Mouse (Mus musculus) thymus, adult 2 months (tissue): Measurements from ENCODE around the gene Adcy10. TPM values are rescaled to one million over a fixed set of nuclear protein-coding genes. Genes with fewer than 3 reads are reported as not detected.
A peak's percentile ranks its signal among the peaks of the same experiment; 100 is the strongest.

Experiments used
- DNase-seq: peaks from one replicate; pipeline ENCODE4 v3.0.0; 2021
- H3K27ac ChIP-seq: fragments of 200-500 bp; 2 replicates; pipeline ENCODE4 v1.5.1; 2012; ENCODE audit warnings: low read length, control low read depth; ENCODE audit not compliant: control insufficient read depth, insufficient read depth
- H3K27me3 ChIP-seq: fragments of 200-500 bp; 2 replicates; pipeline ENCODE4 v1.6.1; 2012; ENCODE audit warnings: mild to moderate bottlenecking, low read length, moderate library complexity, mixed read lengths; ENCODE audit not compliant: control insufficient read depth, insufficient read depth
- H3K36me3 ChIP-seq: fragments of 200-500 bp; 2 replicates; pipeline ENCODE4 v1.6.1; 2012; ENCODE audit warnings: mild to moderate bottlenecking, low read length, moderate library complexity; ENCODE audit not compliant: control insufficient read depth, insufficient read depth
- H3K4me1 ChIP-seq: fragments of 200-500 bp; replicated peaks from 2 replicates; pipeline ENCODE4 v1.6.1; 2012; ENCODE audit warnings: low read length; ENCODE audit not compliant: control insufficient read depth, insufficient read depth
- H3K4me3 ChIP-seq: fragments of 200-500 bp; 2 replicates; pipeline ENCODE4 v1.5.1; 2012; ENCODE audit warnings: mild to moderate bottlenecking, low read length, control low read depth, moderate library complexity; ENCODE audit not compliant: control insufficient read depth, insufficient read depth
- CTCF ChIP-seq: fragments of 200-500 bp; IDR thresholded peaks from 2 replicates; pipeline ENCODE4 v1.5.1; 2012; ENCODE audit warnings: mild to moderate bottlenecking, control low read depth, low read length, moderate library complexity, borderline replicate concordance; ENCODE audit not compliant: control insufficient read depth, poor library complexity, insufficient read depth; ENCODE audit errors: extremely low read depth
- POLR2A ChIP-seq: fragments of 200-500 bp; IDR thresholded peaks from 2 replicates; pipeline ENCODE4 v1.6.1; 2012; ENCODE audit warnings: mild to moderate bottlenecking, low read length, control low read depth, moderate library complexity; ENCODE audit not compliant: control insufficient read depth, poor library complexity, insufficient read depth; ENCODE audit errors: extremely low read depth
- WGBS: fragments of 180-500 bp; shearing (Covaris S2); methylation state at CpG from one replicate; pipeline ENCODE4 v1.1.7; 2018; 5-methylcytosine and 5-hydroxymethylcytosine counted together
- polyA plus RNA-seq: library from polyadenylated mRNA; depleted of rRNA; stranded (reverse); fragments of >200 nt; gene quantifications from 2 replicates; pipeline ENCODE4 v1.2.3, GENCODE M21; 2012

The Adcy10 gene
- polyA plus RNA-seq, 1 experiment, result 0.18 TPM

- Histone ChIP-seq H3K27me3 (no peaks in the 10 kb centered on the region), H3K4me1 (peaks cover 6% of the 10 kb centered on the region), H3K4me3 (peak overlapping the region; percentile 72), H3K27ac (peak overlapping the region; percentile 24; the same call in 1 of the 2 replicates), H3K36me3 (no peaks in the 10 kb centered on the region)
- TF ChIP-seq POLR2A, result no peak
- TF ChIP-seq CTCF, result no peak
- peak; percentile 61 for DNase-seq
- WGBS, result under 1% methylated on average over 60 of the region's 60 CpGs
These were observed 25.3 kb upstream of the Adcy10 start for GRCm38 (mm10) chr1:165459503-165460181.

GRCm38 (mm10) chr1:165460360-165460800, 24.6 kb upstream of the Adcy10 start, which contains the start of the genes Dcaf6 and Mpc2:
Dcaf6 (minus strand) TSS chr1:165460475.
Mpc2 (plus strand) TSS chr1:165460637.
- peak within 1 kb of the TSS; percentile 94 for H3K27ac ChIP-seq
- H3K27me3 ChIP-seq, result no peaks in the 10 kb centered on the region
- peak; percentile 100 for DNase-seq
- H3K36me3 ChIP-seq, result no peaks in the 10 kb centered on the region
- under 1% methylated on average over 36 of the region's 37 CpGs for WGBS
- TF ChIP-seq POLR2A (peak; percentile 72), CTCF (no peak)
- H3K4me3 ChIP-seq, result peak within 1 kb of the TSS; percentile 72
- peaks cover 6% of the 10 kb centered on the region for H3K4me1 ChIP-seq

DNA sequence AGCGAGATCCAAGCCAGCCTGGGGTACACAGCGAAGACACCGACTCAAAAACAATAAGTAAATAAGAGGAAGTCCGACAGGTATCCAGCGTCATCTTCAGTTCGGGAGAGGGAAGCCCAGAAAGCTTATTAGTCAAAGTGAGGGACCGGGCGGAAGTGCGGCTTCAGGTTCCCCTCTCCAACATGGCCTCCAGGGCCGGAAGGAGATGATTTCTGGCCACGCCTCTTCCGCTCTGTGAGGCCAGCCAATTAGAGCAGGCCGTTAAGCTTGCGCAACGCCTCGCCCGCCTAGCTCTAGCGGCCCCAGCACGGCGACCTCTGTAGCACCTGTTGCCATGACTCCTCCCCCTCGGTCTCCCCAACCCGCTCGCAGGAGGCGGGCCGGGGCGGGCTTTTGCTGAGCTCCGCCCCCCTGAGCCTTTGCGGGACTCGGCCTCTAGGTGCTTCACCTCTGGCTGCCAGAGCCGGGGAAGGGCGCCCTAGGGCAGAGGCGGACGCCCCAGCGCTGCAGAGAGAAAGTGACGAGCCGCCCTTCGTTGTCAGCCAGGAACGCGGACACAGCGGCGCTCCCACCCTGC, 24.1 kb upstream of the Adcy10 start:
- no peaks in the 10 kb centered on the region for H3K36me3 ChIP-seq
- H3K27ac ChIP-seq, result peak overlapping the region; percentile 94
- no peaks in the 10 kb centered on the region for H3K27me3 ChIP-seq
- peaks cover 6% of the 10 kb centered on the region for H3K4me1 ChIP-seq
- peak; percentile 100 for DNase-seq
- H3K4me3 ChIP-seq, result peak overlapping the region; percentile 72
- WGBS, result under 1% methylated on average over 41 of the region's 41 CpGs
- TF ChIP-seq POLR2A, result peak; percentile 99
- TF ChIP-seq CTCF, result peak; percentile 69; the same call in 1 of the 2 replicates

- no peaks in the 10 kb centered on the region for H3K36me3 ChIP-seq
- TF ChIP-seq POLR2A, result no peak
- no peak for TF ChIP-seq CTCF
- no peak for DNase-seq
- H3K27me3 ChIP-seq, result no peaks in the 10 kb centered on the region
- peak overlapping the region; percentile 63 for H3K4me3 ChIP-seq
- H3K27ac ChIP-seq, result peak overlapping the region; percentile 69
- peaks cover 6% of the 10 kb centered on the region for H3K4me1 ChIP-seq
- WGBS, result under 1% methylated on average over 9 of the region's 9 CpGs
These were observed 23.3 kb upstream of the Adcy10 start for GRCm38 (mm10) chr1:165461681-165462080.

GRCm38 (mm10) chr1:165462861-165463260, 22.1 kb upstream of the Adcy10 start:
- TF ChIP-seq CTCF (no peak), POLR2A (no peak)
- peaks cover 6% of the 10 kb centered on the region for H3K4me1 ChIP-seq
- H3K27me3 ChIP-seq, result no peaks in the 10 kb centered on the region
- DNase-seq, result no peak
- H3K27ac ChIP-seq, result no peak overlapping the region
- H3K4me3 ChIP-seq, result no peak overlapping the region
- no peaks in the 10 kb centered on the region for H3K36me3 ChIP-seq
- WGBS, result 97% methylated on average over 1 of the region's 1 CpGs

DNA sequence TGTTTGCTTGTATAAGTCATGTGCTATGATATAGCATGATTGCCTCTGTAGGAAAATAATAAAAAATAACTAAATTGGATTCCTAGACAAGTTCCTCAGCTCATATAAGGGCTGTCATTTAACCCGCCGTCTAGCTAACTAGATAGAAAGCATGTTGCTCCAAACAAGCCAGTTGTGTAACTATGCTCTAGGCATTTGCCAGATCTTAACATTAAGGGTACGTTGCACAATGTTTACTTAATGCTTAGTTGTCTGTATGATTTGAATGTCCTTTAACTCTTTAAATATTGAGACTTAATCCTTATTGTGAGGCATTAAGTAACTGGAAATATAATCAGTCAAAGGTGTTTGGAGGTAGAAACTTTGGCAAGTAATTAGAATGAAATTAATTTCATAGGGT, 20.4 kb upstream of the Adcy10 start:
- no peaks in the 10 kb centered on the region for H3K36me3 ChIP-seq
- H3K27ac ChIP-seq, result no peak overlapping the region
- no peak overlapping the region for H3K4me3 ChIP-seq
- H3K27me3 ChIP-seq, result no peaks in the 10 kb centered on the region
- no peak for DNase-seq
- WGBS, result 97% methylated on average over 3 of the region's 3 CpGs
- no peak for TF ChIP-seq CTCF
- TF ChIP-seq POLR2A, result no peak
- peaks cover 2% of the 10 kb centered on the region; the same call in 1 of the 2 replicates for H3K4me1 ChIP-seq
